Mouse (Mus musculus): ENCODE measurements around the gene Gm9747. TPM values are rescaled to one million over a fixed set of nuclear protein-coding genes. Genes with fewer than 3 reads are reported as not detected.

Gene Gm9747
- polyA plus RNA-seq, 1 experiment = not detected

- 68% methylated on average over 1 of the region's 1 CpGs for WGBS
- H3K27ac ChIP-seq (ENCODE audit: insufficient read depth, low read length) = no peak overlapping the region
- no peak overlapping the region for H3K4me3 ChIP-seq (ENCODE audit: extremely low read depth, insufficient read depth, insufficient read length)
- peaks cover 2% of the 10 kb centered on the region for H3K4me1 ChIP-seq (ENCODE audit: control insufficient read depth, insufficient read depth, insufficient read length)
- no peaks in the 10 kb centered on the region for H3K27me3 ChIP-seq (ENCODE audit: control insufficient read depth, insufficient read depth, low read length)
- no peaks in the 10 kb centered on the region for H3K36me3 ChIP-seq (ENCODE audit: control insufficient read depth, insufficient read depth, low read length)
- DNase-seq (ENCODE audit: low read depth in 1 of 2, low spot score in 2 of 2) = no peak
- TF ChIP-seq CTCF (IDR thresholded peaks at IDR 0.05; ENCODE audit: extremely low read depth, insufficient read depth, insufficient read length, insufficient replicate concordance) (no peak), POLR2A (IDR thresholded peaks at IDR 0.05; ENCODE audit: low read depth, low read length) (no peak)
Measured at GRCm38 (mm10) chr1:82283901-82284301, 51.0 kb downstream of the Gm9747 start.

DNA sequence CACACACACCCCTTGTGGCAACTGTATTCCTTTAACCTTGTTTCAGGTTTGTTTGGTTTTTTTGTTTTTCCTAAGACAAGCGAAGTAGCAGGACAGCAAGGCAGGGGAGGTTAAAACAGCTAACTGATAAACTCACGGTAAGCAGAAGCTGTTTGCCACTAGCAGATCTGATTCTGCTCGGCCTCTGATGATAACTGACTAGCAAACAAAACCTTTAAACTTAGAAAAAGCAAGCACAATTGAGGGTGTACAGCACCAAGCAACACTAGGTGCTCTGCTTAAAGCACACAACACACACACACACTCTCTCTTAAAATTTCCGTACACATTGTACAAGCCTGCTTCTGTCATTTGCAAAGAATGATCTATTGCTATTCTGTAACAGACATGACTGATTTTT, 51.5 kb downstream of the Gm9747 start:
- H3K4me3 ChIP-seq (ENCODE audit: extremely low read depth, insufficient read depth, insufficient read length) = no peak overlapping the region
- H3K4me1 ChIP-seq (ENCODE audit: control insufficient read depth, insufficient read depth, insufficient read length) = peaks cover 2% of the 10 kb centered on the region
- no peak overlapping the region for H3K27ac ChIP-seq (ENCODE audit: insufficient read depth, low read length)
- peaks cover 4% of the 10 kb centered on the region; the same call in 1 of the 2 replicates for H3K27me3 ChIP-seq (ENCODE audit: control insufficient read depth, insufficient read depth, low read length)
- WGBS = 81% methylated on average over 4 of the region's 4 CpGs
- no peaks in the 10 kb centered on the region for H3K36me3 ChIP-seq (ENCODE audit: control insufficient read depth, insufficient read depth, low read length)
- no peak for DNase-seq (ENCODE audit: low read depth in 1 of 2, low spot score in 2 of 2)
- TF ChIP-seq CTCF (IDR thresholded peaks at IDR 0.05; ENCODE audit: extremely low read depth, insufficient read depth, insufficient read length, insufficient replicate concordance) (no peak), POLR2A (IDR thresholded peaks at IDR 0.05; ENCODE audit: low read depth, low read length) (no peak)

Other genes starting within 250 kb of the Gm9747 start
- gene Irs1, start 58.3 kb downstream of the Gm9747 start, polyA plus RNA-seq (2012; rRNA removed) = 1.3 and 1.7 TPM in 2 replicates
- 6.3 and 7.4 TPM in 2 replicates for gene Rhbdd1, start 83.3 kb downstream of the Gm9747 start, polyA plus RNA-seq (2012; rRNA removed)

All from spleen, adult 2 months (tissue).